Mouse (Mus musculus) heart, embryonic 12.5 days (tissue): ENCODE data around the gene Stx4a. TPM values are rescaled to one million over a fixed set of nuclear protein-coding genes. Genes with fewer than 3 reads are reported as not detected.
"Not testable (repeated sequence)": the region's sequence is repeated elsewhere in the genome, so short reads cannot be mapped to it uniquely, and the experiment has no call there.

Source experiments
- ATAC-seq: fragments of 200-750 bp; cut with Nextera tagmentation; 2 replicates; pipeline ENCODE4 v1.8.0; 2017; ENCODE audit warnings: moderate TSS enrichment, moderate library complexity; ENCODE audit not compliant: insufficient number of reproducible peaks, low FRiP score
- H3K27ac ChIP-seq: fragments of 300-500 bp; sonication (generic); 2 replicates; pipeline ENCODE4 v1.5.1; 2016; ENCODE audit warnings: mild to moderate bottlenecking, moderate library complexity; ENCODE audit not compliant: poor library complexity, severe bottlenecking
- H3K27me3 ChIP-seq: fragments of 300-500 bp; sonication (generic); replicated peaks from 2 replicates; pipeline ENCODE4 v1.6.1; 2016; ENCODE audit warnings: mild to moderate bottlenecking, moderate library complexity
- H3K36me3 ChIP-seq: fragments of 300-500 bp; sonication (generic); 2 replicates; pipeline ENCODE4 v1.6.1; 2016; ENCODE audit warnings: mild to moderate bottlenecking, moderate library complexity
- H3K4me1 ChIP-seq: fragments of 300-500 bp; sonication (generic); replicated peaks from 2 replicates; pipeline ENCODE4 v1.6.1; 2016; ENCODE audit warnings: mild to moderate bottlenecking
- H3K4me2 ChIP-seq: fragments of 300-500 bp; sonication (generic); 2 replicates; pipeline ENCODE4 v1.6.1; 2016; ENCODE audit warnings: mild to moderate bottlenecking, moderate library complexity
- H3K4me3 ChIP-seq: fragments of 300-500 bp; sonication (generic); 2 replicates; pipeline ENCODE4 v1.5.1; 2016; ENCODE audit warnings: mild to moderate bottlenecking
- H3K9ac ChIP-seq: fragments of 300-500 bp; sonication (generic); 2 replicates; pipeline ENCODE4 v1.6.1; 2016; ENCODE audit warnings: mild to moderate bottlenecking, moderate library complexity
- H3K9me3 ChIP-seq: fragments of 300-500 bp; sonication (generic); replicated peaks from 2 replicates; pipeline ENCODE4 v1.6.1; 2016; ENCODE audit warnings: mild to moderate bottlenecking, moderate library complexity
- WGBS: fragments of 180-500 bp; shearing (Covaris S2); methylation state at CpG from one replicate; pipeline ENCODE4 v1.1.7; 2016; 5-methylcytosine and 5-hydroxymethylcytosine counted together
- polyA plus RNA-seq: library from polyadenylated mRNA; unstranded; fragments of >200 nt; fragmentation: Nextera tagmentation; extraction: Ambion mirVana; gene quantifications from 2 replicates; pipeline ENCODE4 v1.2.1, GENCODE M21; 2016

The Stx4a gene
- 44.7 and 47.4 TPM in 2 replicates for polyA plus RNA-seq

- Histone ChIP-seq H3K36me3 (no peaks in the 10 kb centered on the region), H3K9ac (peak within 1 kb of the TSS; percentile 70), H3K27ac (no peak within 1 kb of the TSS), H3K27me3 (peaks cover 23% of the 10 kb centered on the region), H3K9me3 (no peaks in the 10 kb centered on the region), H3K4me1 (peaks cover 3% of the 10 kb centered on the region; the same call in 1 of the 2 replicates), H3K4me3 (peak within 1 kb of the TSS; percentile 59), H3K4me2 (peak within 1 kb of the TSS; percentile 85)
- ATAC-seq: peak; percentile 47
- 5% methylated on average over 33 of the region's 38 CpGs for WGBS
These were observed at the start of gene Stx4a, which contains the start of gene Stx1b for GRCm38 (mm10) chr7:127824176-127824871. Gene Stx4a, plus strand, starts transcription at chr7:127824294. Gene Stx1b, minus strand, starts transcription at chr7:127824549.

- H3K27me3 ChIP-seq, ATAC-seq, H3K9me3 ChIP-seq: not testable (repeated sequence)
- Histone ChIP-seq H3K9ac (peak overlapping the region; percentile 96), H3K4me1 (peaks cover 18% of the 10 kb centered on the region), H3K4me3 (peak overlapping the region; percentile 99), H3K36me3 (peaks cover 26% of the 10 kb centered on the region), H3K27ac (peak overlapping the region; percentile 99; the same call in 1 of the 2 replicates), H3K4me2 (peak overlapping the region; percentile 94)
- whole genome bisulfite sequencing: 70% methylated on average over 7 of the region's 7 CpGs
These were observed 48.3 kb upstream of the Stx4a start for GRCm38 (mm10) chr7:127775837-127776236.

DNA sequence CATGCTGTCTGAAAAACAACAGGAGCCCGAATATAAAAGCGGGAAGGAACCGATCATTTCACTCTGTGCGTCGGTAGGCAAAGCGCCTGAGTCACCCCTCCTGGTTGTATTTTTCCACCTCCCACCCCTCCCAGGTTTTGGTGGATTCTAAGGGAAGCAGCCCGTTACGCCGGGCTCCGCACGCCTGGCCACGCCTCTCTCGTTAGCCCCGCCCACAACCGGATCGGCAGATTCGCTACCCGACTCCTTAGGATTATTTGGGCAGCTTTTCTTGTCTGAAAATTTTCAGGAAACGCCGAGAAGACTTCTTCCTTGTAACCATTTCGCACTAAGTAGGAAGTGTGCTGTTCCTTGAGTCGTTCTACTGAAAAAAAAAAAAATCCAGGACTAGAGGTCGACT, 47.7 kb upstream of the Stx4a start, which contains the start of gene Setd1a:
Gene Setd1a (plus strand): TSS at position 245 of the 400 bp plus-strand sequence.
- no peaks in the 10 kb centered on the region for H3K9me3 ChIP-seq
- peak within 1 kb of the TSS; percentile 96 for H3K9ac ChIP-seq
- H3K4me1 ChIP-seq: peaks cover 13% of the 10 kb centered on the region
- under 1% methylated on average over 23 of the region's 23 CpGs for WGBS
- H3K27me3 ChIP-seq: no peaks in the 10 kb centered on the region
- peak; percentile 78 for ATAC-seq
- H3K36me3 ChIP-seq: peaks cover 32% of the 10 kb centered on the region
- H3K4me2 ChIP-seq: peak within 1 kb of the TSS; percentile 94
- H3K4me3 ChIP-seq: peak within 1 kb of the TSS; percentile 99
- peak within 1 kb of the TSS; percentile 99 for H3K27ac ChIP-seq

DNA sequence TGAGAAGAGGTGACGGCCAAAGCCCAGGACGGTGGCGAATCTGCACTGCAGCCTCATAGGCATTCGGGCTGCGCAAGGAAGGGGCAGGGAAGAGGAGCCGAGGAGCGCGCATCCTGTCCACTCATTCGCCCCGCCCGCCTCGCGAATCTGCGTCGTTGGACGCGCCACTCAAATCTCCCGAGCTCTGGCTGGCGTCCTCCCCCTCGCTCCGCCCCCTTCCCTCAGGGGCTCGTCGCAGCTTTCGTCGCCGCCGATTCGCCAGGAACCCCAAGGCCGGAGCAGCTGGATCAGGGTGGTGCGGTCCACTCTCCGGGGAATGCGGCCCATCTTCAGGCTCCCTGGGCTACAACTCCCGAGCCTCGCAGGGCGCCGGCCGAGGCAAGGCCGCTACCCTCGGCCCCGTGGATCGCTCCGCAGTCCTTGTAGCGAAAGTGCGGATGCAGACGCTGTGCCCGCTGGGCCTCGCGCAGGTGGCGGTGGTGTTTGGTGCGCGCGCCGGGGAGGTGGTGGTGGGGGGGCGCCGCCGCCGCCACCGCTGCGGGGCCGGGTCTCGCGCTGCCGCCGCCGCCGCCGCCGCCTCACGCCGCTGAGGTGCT, 47.1 kb upstream of the Stx4a start:
- peaks cover 12% of the 10 kb centered on the region for H3K4me1 ChIP-seq
- under 1% methylated on average over 61 of the region's 70 CpGs for WGBS
- H3K36me3 ChIP-seq: peaks cover 37% of the 10 kb centered on the region
- H3K27me3 ChIP-seq: no peaks in the 10 kb centered on the region
- ATAC-seq: peak; percentile 94
- H3K9ac ChIP-seq: peak overlapping the region; percentile 96
- H3K4me3 ChIP-seq: peak overlapping the region; percentile 99
- peak overlapping the region; percentile 94 for H3K4me2 ChIP-seq
- H3K27ac ChIP-seq: peak overlapping the region; percentile 99
- no peaks in the 10 kb centered on the region for H3K9me3 ChIP-seq

DNA sequence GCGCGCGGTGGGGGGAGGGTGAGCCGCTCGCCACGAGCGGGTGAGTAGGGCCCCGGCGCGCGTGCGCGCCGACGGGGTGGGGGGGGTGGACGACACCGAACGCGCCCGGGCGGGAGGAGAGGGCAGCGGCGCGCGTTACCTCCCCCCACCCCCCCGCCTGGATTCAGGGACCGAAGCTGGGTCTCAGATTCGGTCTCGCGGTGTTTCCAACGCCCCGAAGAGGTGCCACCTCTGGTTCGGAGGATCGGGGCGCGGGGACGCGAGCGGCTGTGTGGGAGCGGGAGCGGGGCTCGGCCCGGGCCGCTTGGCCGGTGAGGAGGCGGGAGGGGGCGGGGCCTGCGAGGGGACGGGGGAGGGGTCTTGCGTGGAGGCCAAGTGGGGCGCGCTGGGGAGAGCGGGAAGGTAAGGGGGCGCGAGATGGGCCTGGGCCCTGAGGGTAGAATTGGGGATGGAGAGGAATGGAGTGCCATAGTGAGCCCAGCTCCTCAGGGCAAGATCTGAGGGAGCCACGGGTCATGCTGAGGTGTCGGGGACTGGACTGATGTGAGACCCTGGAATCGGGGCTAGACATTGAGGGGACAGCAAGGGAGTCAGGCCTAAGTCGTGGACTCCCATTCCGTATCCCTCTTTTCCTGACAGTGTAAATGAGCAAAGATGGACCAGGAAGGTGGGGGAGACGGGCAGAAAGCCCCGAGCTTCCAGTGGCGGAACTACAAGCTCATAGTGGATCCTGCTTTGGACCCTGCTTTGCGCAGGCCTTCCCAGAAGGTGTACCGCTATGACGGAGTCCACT, 46.4 kb upstream of the Stx4a start:
- Histone ChIP-seq H3K4me3 (peak overlapping the region; percentile 99), H3K27ac (peak overlapping the region; percentile 99), H3K4me1 (peaks cover 12% of the 10 kb centered on the region), H3K9ac (peak overlapping the region; percentile 96), H3K36me3 (peaks cover 44% of the 10 kb centered on the region), H3K9me3 (no peaks in the 10 kb centered on the region), H3K4me2 (peak overlapping the region; percentile 94), H3K27me3 (no peaks in the 10 kb centered on the region)
- 3% methylated on average over 54 of the region's 66 CpGs for WGBS
- peak; percentile 60 for ATAC-seq

DNA sequence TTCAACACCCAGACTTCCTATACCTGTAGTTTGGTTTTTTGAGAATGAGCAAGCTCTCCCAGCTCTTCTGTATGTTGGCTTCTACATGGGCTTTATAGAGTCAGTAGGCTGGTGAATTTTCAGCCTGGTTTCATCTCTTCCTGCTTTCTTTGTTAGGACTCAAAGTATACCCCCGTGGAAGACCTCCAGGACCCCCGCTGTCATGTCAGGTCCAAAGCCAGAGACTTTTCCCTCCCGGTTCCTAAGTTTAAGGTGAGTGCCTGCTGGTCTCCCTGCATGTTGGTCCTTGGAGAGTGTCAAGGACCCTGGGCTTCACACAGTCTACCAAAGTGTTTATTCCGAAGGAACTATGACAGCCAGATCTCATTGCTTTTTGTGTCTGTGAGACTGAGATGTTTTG, 45.7 kb upstream of the Stx4a start:
- no peak for ATAC-seq
- H3K27ac ChIP-seq: no peak overlapping the region

DNA sequence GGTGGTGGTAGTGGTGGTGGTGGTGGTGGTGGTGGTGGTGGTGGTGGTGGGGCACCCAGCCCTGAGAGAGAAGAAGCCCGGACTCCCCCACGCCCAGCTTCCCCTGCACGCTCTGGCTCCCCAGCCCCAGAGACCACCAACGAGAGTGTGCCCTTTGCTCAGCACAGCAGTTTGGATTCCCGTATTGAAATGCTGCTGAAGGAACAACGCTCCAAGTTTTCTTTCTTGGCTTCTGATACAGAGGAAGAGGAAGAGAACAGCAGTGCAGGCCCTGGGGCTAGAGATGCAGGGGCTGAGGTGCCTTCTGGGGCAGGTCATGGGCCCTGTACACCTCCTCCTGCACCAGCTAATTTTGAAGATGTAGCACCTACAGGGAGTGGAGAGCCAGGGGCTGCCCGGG, 38.8 kb upstream of the Stx4a start, which contains the start of gene Gm49388:
Gene Gm49388 (plus strand): TSS at position 301 of the 400 bp plus-strand sequence.
- Histone ChIP-seq H3K36me3 (peaks cover 98% of the 10 kb centered on the region), H3K4me2 (no peak within 1 kb of the TSS), H3K4me3 (no peak within 1 kb of the TSS), H3K9me3 (no peaks in the 10 kb centered on the region), H3K27ac (no peak within 1 kb of the TSS), H3K27me3 (no peaks in the 10 kb centered on the region), H3K4me1 (no peaks in the 10 kb centered on the region), H3K9ac (no peak within 1 kb of the TSS; the same call in 1 of the 2 replicates)
- 90% methylated on average over 7 of the region's 7 CpGs for WGBS
- no peak for ATAC-seq

More for the DNA sequence above, 45.7 kb upstream of the Stx4a start:
- H3K4me2 ChIP-seq: peak overlapping the region; percentile 94
- H3K4me1 ChIP-seq: peaks cover 12% of the 10 kb centered on the region
- 77% methylated on average over 4 of the region's 4 CpGs for WGBS
- peak overlapping the region; percentile 96 for H3K9ac ChIP-seq
- no peaks in the 10 kb centered on the region for H3K9me3 ChIP-seq
- H3K36me3 ChIP-seq: peaks cover 51% of the 10 kb centered on the region
- no peaks in the 10 kb centered on the region for H3K27me3 ChIP-seq
- H3K4me3 ChIP-seq: peak overlapping the region; percentile 99

DNA sequence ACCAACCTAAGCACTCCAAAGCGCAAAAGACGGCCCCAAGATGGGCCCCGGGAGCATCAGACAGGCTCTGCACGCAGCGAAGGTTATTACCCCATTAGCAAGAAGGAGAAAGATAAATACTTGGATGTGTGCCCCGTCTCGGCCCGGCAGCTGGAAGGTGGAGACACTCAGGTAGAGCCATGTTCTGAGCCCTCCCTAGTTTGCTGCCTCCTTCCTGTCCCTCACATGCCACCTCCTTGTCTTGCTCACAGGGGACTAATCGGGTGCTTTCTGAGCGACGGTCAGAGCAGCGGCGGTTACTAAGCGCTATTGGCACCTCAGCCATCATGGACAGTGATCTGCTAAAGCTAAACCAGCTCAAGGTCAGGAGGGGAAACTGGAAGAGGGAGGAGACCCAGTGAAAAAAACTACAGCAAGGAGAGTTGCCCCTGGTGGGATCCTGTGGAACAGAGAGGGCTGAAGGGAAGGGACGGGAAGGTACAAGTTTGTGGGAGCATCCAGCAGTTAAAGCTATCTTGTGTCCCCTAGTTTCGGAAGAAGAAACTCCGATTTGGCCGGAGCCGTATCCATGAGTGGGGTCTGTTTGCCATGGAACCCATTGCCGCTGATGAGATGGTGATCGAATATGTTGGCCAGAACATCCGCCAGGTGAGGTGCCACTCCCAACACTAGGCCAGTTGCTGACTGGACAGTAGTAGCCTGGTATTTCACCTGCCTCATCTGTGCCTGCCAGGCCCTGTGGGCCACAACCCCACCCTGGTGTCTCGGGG, 26.8 kb upstream of the Stx4a start:
- Histone ChIP-seq H3K27ac (no peak overlapping the region), H3K36me3 (peaks cover 82% of the 10 kb centered on the region), H3K4me2 (no peak overlapping the region), H3K27me3 (no peaks in the 10 kb centered on the region), H3K9me3 (no peaks in the 10 kb centered on the region), H3K4me1 (peaks cover 4% of the 10 kb centered on the region), H3K9ac (no peak overlapping the region), H3K4me3 (no peak overlapping the region)
- WGBS: 90% methylated on average over 23 of the region's 23 CpGs
- no peak for ATAC-seq

GRCm38 (mm10) chr7:127798591-127798990, 25.5 kb upstream of the Stx4a start:
- Histone ChIP-seq H3K9me3 (no peaks in the 10 kb centered on the region), H3K9ac (no peak overlapping the region), H3K36me3 (peaks cover 80% of the 10 kb centered on the region), H3K27ac (no peak overlapping the region), H3K27me3 (no peaks in the 10 kb centered on the region), H3K4me3 (no peak overlapping the region), H3K4me2 (no peak overlapping the region), H3K4me1 (peaks cover 4% of the 10 kb centered on the region)
- ATAC-seq: no peak
- WGBS: 87% methylated on average over 4 of the region's 4 CpGs

GRCm38 (mm10) chr7:127799211-127799610, 24.9 kb upstream of the Stx4a start:
- Histone ChIP-seq H3K9me3 (no peaks in the 10 kb centered on the region), H3K36me3 (peaks cover 74% of the 10 kb centered on the region), H3K9ac (no peak overlapping the region), H3K27ac (no peak overlapping the region), H3K4me3 (no peak overlapping the region), H3K4me1 (peaks cover 4% of the 10 kb centered on the region), H3K4me2 (no peak overlapping the region), H3K27me3 (no peaks in the 10 kb centered on the region)
- 90% methylated on average over 13 of the region's 13 CpGs for WGBS
- ATAC-seq: no peak
